ENCODE assay signal across 8 mouse cellular contexts in genomic region chr4:105122429-105122828, GRCm38 (mm10). TPM values are rescaled to one million over a fixed set of nuclear protein-coding genes. Genes with fewer than 3 reads are reported as not detected.
DNase-seq lines count a peak whose midpoint lies in the region; ATAC-seq and TF ChIP-seq lines count a peak whose summit lies in the region.

No protein-coding gene starts in this region.

- no peak overlapping the region for H3K4me3 ChIP-seq in hindbrain, embryonic 14.5 days (replicated peaks; ENCODE audit: low read length)
- no peak overlapping the region for H3K4me3 ChIP-seq in hindbrain, embryonic 16.5 days (ENCODE audit: low read length)
- H3K4me3 ChIP-seq in heart, postnatal 0 days (ENCODE audit: low read depth, low read length) = no peak overlapping the region

- 53% methylated on average over 8 of the region's 8 CpGs for WGBS in hindbrain, embryonic 14.5 days
- 49% methylated on average over 7 of the region's 8 CpGs for WGBS in hindbrain, embryonic 16.5 days
- WGBS in heart, postnatal 0 days = 45% methylated on average over 7 of the region's 8 CpGs

- H3K9ac ChIP-seq in hindbrain, embryonic 14.5 days = no peak overlapping the region
- no peak overlapping the region for H3K9ac ChIP-seq in hindbrain, embryonic 16.5 days (ENCODE audit: low read depth, low read length)
- no peak overlapping the region for H3K9ac ChIP-seq in heart, postnatal 0 days (replicated peaks; ENCODE audit: low read depth, low read length)

- no peak for ATAC-seq in hindbrain, embryonic 14.5 days (ENCODE audit: low FRiP score)
- ATAC-seq in hindbrain, embryonic 16.5 days = no peak
- ATAC-seq in Patski = no peak
- ATAC-seq in heart, postnatal 0 days (ENCODE audit: insufficient read depth, low read depth) = peak; percentile 79

- no peaks in the 10 kb centered on the region for H3K4me1 ChIP-seq in hindbrain, embryonic 14.5 days (replicated peaks; ENCODE audit: control insufficient read depth, insufficient read depth, low read length)
- no peaks in the 10 kb centered on the region for H3K4me1 ChIP-seq in hindbrain, embryonic 16.5 days (ENCODE audit: control insufficient read depth, insufficient read depth, low read depth, low read length)
- H3K4me1 ChIP-seq in heart, postnatal 0 days (ENCODE audit: control insufficient read depth, insufficient read depth) = peaks cover 8% of the 10 kb centered on the region; the same call in 1 of the 2 replicates

- H3K27me3 ChIP-seq in hindbrain, embryonic 14.5 days (ENCODE audit: control insufficient read depth, insufficient read depth, low read length) = no peaks in the 10 kb centered on the region
- H3K27me3 ChIP-seq in hindbrain, embryonic 16.5 days (replicated peaks; ENCODE audit: control insufficient read depth, insufficient read depth, low read length) = no peaks in the 10 kb centered on the region
- no peaks in the 10 kb centered on the region for H3K27me3 ChIP-seq in Patski
- H3K27me3 ChIP-seq in heart, postnatal 0 days (ENCODE audit: control insufficient read depth, insufficient read depth, low read length) = no peaks in the 10 kb centered on the region

- peak; percentile 38 for DNase-seq in hindbrain, embryonic 14.5 days (ENCODE audit: low spot score)
- DNase-seq in Patski (ENCODE audit: low read depth, low spot score) = no peak
- peak; percentile 78 to 88 for DNase-seq in cerebellum, postnatal 25 days
- DNase-seq in heart, postnatal 0 days (ENCODE audit: low spot score) = no peak
- DNase-seq in left cerebral cortex, adult 8-10 months (ENCODE audit: low spot score in 2 of 2) = peak; percentile 26 to 42
- DNase-seq in ovary, postnatal 36 days (ENCODE audit: low spot score) = peak; percentile 67
- DNase-seq in urinary bladder, postnatal 36 days (ENCODE audit: low spot score in 2 of 2) = peak; percentile 48 to 67

- CTCF ChIA-PET in Patski (lab: Charles Lee) = interaction anchor here (0.6 to 4.4 kb wide), 12 partner anchors 11 to 210 kb away, joined by 3 to 38 read pairs (median 4); no protein-coding TSS in a partner anchor

- no peaks in the 10 kb centered on the region for H3K36me3 ChIP-seq in hindbrain, embryonic 14.5 days (replicated peaks; ENCODE audit: control insufficient read depth, insufficient read depth)
- H3K36me3 ChIP-seq in hindbrain, embryonic 16.5 days (ENCODE audit: control insufficient read depth, insufficient read depth, low read length) = no peaks in the 10 kb centered on the region
- H3K36me3 ChIP-seq in heart, postnatal 0 days (replicated peaks; ENCODE audit: control insufficient read depth, insufficient read depth, low read length) = no peaks in the 10 kb centered on the region

- H3K9me3 ChIP-seq in hindbrain, embryonic 14.5 days (ENCODE audit: control insufficient read depth, low read length) = no peaks in the 10 kb centered on the region
- 0 out of 2 replicates have a peak, but pooled peaks cover 3% of the 10 kb centered on the region for H3K9me3 ChIP-seq in hindbrain, embryonic 16.5 days (ENCODE audit: control insufficient read depth, low read length)
- no peaks in the 10 kb centered on the region for H3K9me3 ChIP-seq in heart, postnatal 0 days (replicated peaks; ENCODE audit: control insufficient read depth, low read length)

- in situ Hi-C loops in Patski (cut with MboI; ENCODE audit: low pct_unique_long_range_greater_than_20kb) = loop anchor here (5.0 kb wide), 1 partner anchor 85 kb away; no protein-coding TSS in a partner anchor

- TF ChIP-seq CTCF in Patski (IDR thresholded peaks at IDR 0.05) = peak; percentile 79
- TF ChIP-seq CTCF in heart, postnatal 0 days (IDR thresholded peaks at IDR 0.05; ENCODE audit: low read depth) = peak; percentile 69

- no peak for TF ChIP-seq EP300 in heart, postnatal 0 days (IDR thresholded peaks at IDR 0.05; ENCODE audit: low read depth)

- POLR2A ChIA-PET in Patski (lab: Charles Lee) = no interaction called here

- H3K27ac ChIP-seq in hindbrain, embryonic 14.5 days = no peak overlapping the region
- no peak overlapping the region for H3K27ac ChIP-seq in hindbrain, embryonic 16.5 days (ENCODE audit: low read depth, low read length)
- H3K27ac ChIP-seq in heart, postnatal 0 days (ENCODE audit: low read depth) = no peak overlapping the region

- H3K4me2 ChIP-seq in hindbrain, embryonic 14.5 days (replicated peaks) = no peak overlapping the region
- no peak overlapping the region for H3K4me2 ChIP-seq in hindbrain, embryonic 16.5 days (ENCODE audit: low read length)
- no peak overlapping the region for H3K4me2 ChIP-seq in heart, postnatal 0 days (ENCODE audit: low read depth, low read length)

RNA-seq across cellular contexts. Expression of gene Prkaa2, which starts 12.7 kb away (rescaled TPM):
- polyA plus RNA-seq in hindbrain, embryonic 14.5 days (2014; fragmentation: Nextera tagmentation; extraction: Ambion mirVana) = 18.4 and 20.2 TPM in 2 replicates
- polyA plus RNA-seq in hindbrain, embryonic 16.5 days (2015; fragmentation: Nextera tagmentation; extraction: Ambion mirVana) = 13.5 and 15.1 TPM in 2 replicates
- polyA plus RNA-seq in Patski (2021) = 12.6 TPM
- total RNA-seq in heart, postnatal 0 days (2014; rRNA removed; ENCODE audit: low replicate concordance) = 64.3 and 83.6 TPM in 2 replicates
- polyA plus RNA-seq in heart, postnatal 0 days (2015; fragmentation: Nextera tagmentation; extraction: Ambion mirVana) = 32.5 and 35.6 TPM in 2 replicates
- 10 to 100 TPM; 28.1 to 33.4 (median 28.7) TPM for total RNA-seq in left cerebral cortex, adult 8-10 months (2022)

RNA-seq across cellular contexts. Expression of gene Plpp3, which starts 34.7 kb away (rescaled TPM):
- polyA plus RNA-seq in hindbrain, embryonic 14.5 days (2014; fragmentation: Nextera tagmentation; extraction: Ambion mirVana) = 68.6 and 69.9 TPM in 2 replicates
- polyA plus RNA-seq in hindbrain, embryonic 16.5 days (2015; fragmentation: Nextera tagmentation; extraction: Ambion mirVana) = 114 and 122 TPM in 2 replicates
- polyA plus RNA-seq in Patski (2021) = 51.7 TPM
- total RNA-seq in heart, postnatal 0 days (2014; rRNA removed; ENCODE audit: low replicate concordance) = 57.0 and 65.5 TPM in 2 replicates
- 56.4 and 64.1 TPM in 2 replicates for polyA plus RNA-seq in heart, postnatal 0 days (2015; fragmentation: Nextera tagmentation; extraction: Ambion mirVana)
- total RNA-seq in left cerebral cortex, adult 8-10 months (2022) = 100 to 1,000 TPM; 191 to 207 (median 194) TPM

Comparison
In these comparisons a context has a peak if more than half of its experiments do, and no peak if none do; other contexts are left out.
1. DNase-seq: peak in hindbrain, embryonic 14.5 days (single experiment), cerebellum, postnatal 25 days (2 of 2), left cerebral cortex, adult 8-10 months (2 of 2), ovary, postnatal 36 days (single experiment) and urinary bladder, postnatal 36 days (2 of 2); none in Patski (single experiment) and heart, postnatal 0 days (single experiment).